Mouse (Mus musculus) common myeloid progenitor, adult 5-6 weeks (primary cell): ENCODE data around the gene Nanos2. TPM values are rescaled to one million over a fixed set of nuclear protein-coding genes. Genes with fewer than 3 reads are reported as not detected.

Experiments used
- ATAC-seq: replicated peaks from 2 replicates; pipeline ENCODE4 v1.8.0; 2016; ENCODE audit warnings: low read depth, mild to moderate bottlenecking, moderate TSS enrichment, inconsistent platforms; ENCODE audit not compliant: poor library complexity, severe bottlenecking
- total RNA-seq: library from RNA; stranded (forward); fragments of 200-1000, 187-1606 nt; gene quantifications from 2 replicates; pipeline ENCODE4 v1.2.3, GENCODE M21; 2017

Gene Nanos2
- total RNA-seq, 1 experiment from 2014 or later, result not detected

GRCm38 (mm10) chr7:19012882-19013281 lies 25.7 kb downstream of the Nanos2 start:
- ATAC-seq, result no peak

GRCm38 (mm10) chr7:19014452-19014851 lies 27.3 kb downstream of the Nanos2 start:
- ATAC-seq, result no peak

- ATAC-seq, result no peak
Observed at GRCm38 (mm10) chr7:19016042-19016441, 28.8 kb downstream of the Nanos2 start.

GRCm38 (mm10) chr7:19017909-19018308 lies 30.7 kb downstream of the Nanos2 start:
- ATAC-seq, result no peak

- ATAC-seq, result no peak
Observed at GRCm38 (mm10) chr7:19021048-19021447, 33.8 kb downstream of the Nanos2 start.

- no peak for ATAC-seq
Observed at GRCm38 (mm10) chr7:19022189-19022958, 35.2 kb downstream of the Nanos2 start.

- ATAC-seq, result no peak; the same call in 1 of the 2 replicates
Observed at GRCm38 (mm10) chr7:19023357-19023814, 36.2 kb downstream of the Nanos2 start, which contains the start of gene Foxa3. Gene Foxa3, minus strand, starts transcription at chr7:19023538.

- peak; percentile 87 for ATAC-seq
Observed at GRCm38 (mm10) chr7:19024096-19024506, 36.9 kb downstream of the Nanos2 start, which contains the start of gene Sympk. Gene Sympk, plus strand, starts transcription at chr7:19024377.

- ATAC-seq, result 0 out of 2 replicates have a peak, but pooled peaks have one; percentile 8
Observed at GRCm38 (mm10) chr7:19024581-19025255, 37.5 kb downstream of the Nanos2 start.

GRCm38 (mm10) chr7:19028067-19028466 lies 40.9 kb downstream of the Nanos2 start:
- ATAC-seq, result no peak; the same call in 1 of the 2 replicates

GRCm38 (mm10) chr7:19029084-19029653 lies 42.0 kb downstream of the Nanos2 start:
- ATAC-seq, result peak; percentile 84

- ATAC-seq, result no peak
Observed at GRCm38 (mm10) chr7:19031641-19032040, 44.4 kb downstream of the Nanos2 start.

Other genes starting within 250 kb of the Nanos2 start
- not detected in 2 replicates for gene Psg19, start 188.9 kb upstream of the Nanos2 start, total RNA-seq
- gene Psg17, start 165.8 kb upstream of the Nanos2 start, total RNA-seq, result not detected in 2 replicates
- gene Mill2, start 147.4 kb upstream of the Nanos2 start, total RNA-seq, result 0.37 and 0.49 TPM in 2 replicates
- gene Pglyrp1, start 116.1 kb upstream of the Nanos2 start, total RNA-seq, result 2.2 and 10.0 TPM in 2 replicates
- gene Ccdc61, start 77.0 kb upstream of the Nanos2 start, total RNA-seq, result 16.5 and 19.8 TPM in 2 replicates
- 0.14 TPM in 1 of 2 replicates, not detected in the other for gene Nova2, start 61.5 kb upstream of the Nanos2 start, total RNA-seq
- gene Mypop, start 3.8 kb downstream of the Nanos2 start, total RNA-seq, result 0.64 TPM in 1 of 2 replicates, not detected in the other
- gene Irf2bp1, start 16.6 kb downstream of the Nanos2 start, total RNA-seq, result 13.1 and 14.6 TPM in 2 replicates
- 0.50 TPM in 1 of 2 replicates, not detected in the other for gene Foxa3, start 36.1 kb downstream of the Nanos2 start, total RNA-seq
- gene Sympk, start 37.0 kb downstream of the Nanos2 start, total RNA-seq, result 48.9 and 54.0 TPM in 2 replicates
- gene Rsph6a, start 67.3 kb downstream of the Nanos2 start, total RNA-seq, result not detected in 2 replicates
- gene Dmwd, start 88.8 kb downstream of the Nanos2 start, total RNA-seq, result 6.3 and 12.7 TPM in 2 replicates
- gene Dmpk, start 96.4 kb downstream of the Nanos2 start, total RNA-seq, result 0.32 TPM in 1 of 2 replicates, not detected in the other
- gene Six5, start 107.2 kb downstream of the Nanos2 start, total RNA-seq, result 3.1 and 5.1 TPM in 2 replicates
- gene Gm4969, start 131.0 kb downstream of the Nanos2 start, total RNA-seq, result 0.68 and 1.5 TPM in 2 replicates
- gene Fbxo46, start 132.5 kb downstream of the Nanos2 start, total RNA-seq, result 5.7 and 6.6 TPM in 2 replicates
- gene Qpctl, start 161.9 kb downstream of the Nanos2 start, total RNA-seq, result 3.7 and 5.4 TPM in 2 replicates
- gene Snrpd2, start 162.3 kb downstream of the Nanos2 start, total RNA-seq, result 73.5 and 79.5 TPM in 2 replicates
- gene Gipr, start 178.7 kb downstream of the Nanos2 start, total RNA-seq, result not detected in 2 replicates
- 10.6 and 15.9 TPM in 2 replicates for gene Eml2, start 189.0 kb downstream of the Nanos2 start, total RNA-seq
- not detected in 2 replicates for gene Gpr4, start 225.1 kb downstream of the Nanos2 start, total RNA-seq
- gene Opa3, start 240.9 kb downstream of the Nanos2 start, total RNA-seq, result 22.4 and 24.0 TPM in 2 replicates